Mouse (Mus musculus): ENCODE results near the gene Dpp9. TPM values are rescaled to one million over a fixed set of nuclear protein-coding genes. Genes with fewer than 3 reads are reported as not detected.

Gene Dpp9
- polyA plus RNA-seq, 1 experiment from 2014 or later: 41.0 TPM

DNA sequence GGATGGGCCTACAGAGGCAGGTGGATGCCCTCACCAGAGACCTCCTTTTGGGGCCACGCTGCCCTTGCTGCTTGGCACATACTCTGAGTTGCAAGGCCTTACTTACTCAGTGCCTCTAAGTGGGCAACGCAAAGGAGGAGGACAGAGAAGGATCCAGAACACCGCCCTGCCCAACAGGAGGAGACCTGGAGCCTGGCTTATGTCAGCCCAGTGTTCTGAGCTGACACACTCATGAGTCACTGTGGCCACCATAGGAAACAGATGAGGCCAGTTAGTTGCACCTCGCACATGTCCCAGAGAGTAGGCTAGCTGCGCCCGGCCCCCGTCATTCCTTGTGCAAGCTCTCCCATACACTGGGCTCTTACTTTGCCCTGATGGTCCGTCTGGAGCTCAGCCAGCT lies 16.2 kb downstream of the Dpp9 start:
- Histone ChIP-seq H3K9ac (replicated peaks) (no peak overlapping the region), H3K9me3 (no peaks in the 10 kb centered on the region), H3K4me2 (replicated peaks) (no peak overlapping the region), H3K4me1 (no peaks in the 10 kb centered on the region), H3K27me3 (no peaks in the 10 kb centered on the region), H3K27ac (replicated peaks) (no peak overlapping the region), H3K36me3 (peaks cover 93% of the 10 kb centered on the region), H3K4me3 (no peak overlapping the region)
- no peak for ATAC-seq (ENCODE audit: low FRiP score, low read depth)
- WGBS: 95% methylated on average over 8 of the region's 8 CpGs

DNA sequence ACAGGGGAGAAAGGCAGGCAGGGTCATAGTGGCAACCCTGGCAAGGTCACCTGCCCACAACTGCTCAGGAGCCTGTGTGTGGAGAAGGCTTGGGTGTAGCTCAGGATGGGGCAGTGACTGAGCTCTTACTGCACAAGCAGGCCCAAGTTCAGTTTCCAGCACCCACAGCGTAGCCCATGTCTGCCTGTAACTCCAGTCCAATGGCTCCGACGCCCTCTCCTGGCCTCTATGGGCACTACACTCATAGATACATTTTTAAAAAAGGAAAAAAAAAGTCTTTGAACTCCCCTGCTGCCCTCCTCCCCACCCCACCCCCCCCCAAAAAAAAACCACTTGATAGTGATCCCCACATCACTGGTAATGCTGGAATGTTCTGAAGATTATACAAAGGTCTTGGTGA lies 17.1 kb downstream of the Dpp9 start:
- Histone ChIP-seq H3K36me3 (peaks cover 93% of the 10 kb centered on the region), H3K4me1 (no peaks in the 10 kb centered on the region), H3K27ac (replicated peaks) (no peak overlapping the region), H3K4me2 (replicated peaks) (no peak overlapping the region), H3K27me3 (no peaks in the 10 kb centered on the region), H3K9me3 (no peaks in the 10 kb centered on the region), H3K9ac (replicated peaks) (no peak overlapping the region), H3K4me3 (no peak overlapping the region)
- 70% methylated on average over 3 of the region's 3 CpGs for WGBS
- ATAC-seq (ENCODE audit: low FRiP score, low read depth): no peak

DNA sequence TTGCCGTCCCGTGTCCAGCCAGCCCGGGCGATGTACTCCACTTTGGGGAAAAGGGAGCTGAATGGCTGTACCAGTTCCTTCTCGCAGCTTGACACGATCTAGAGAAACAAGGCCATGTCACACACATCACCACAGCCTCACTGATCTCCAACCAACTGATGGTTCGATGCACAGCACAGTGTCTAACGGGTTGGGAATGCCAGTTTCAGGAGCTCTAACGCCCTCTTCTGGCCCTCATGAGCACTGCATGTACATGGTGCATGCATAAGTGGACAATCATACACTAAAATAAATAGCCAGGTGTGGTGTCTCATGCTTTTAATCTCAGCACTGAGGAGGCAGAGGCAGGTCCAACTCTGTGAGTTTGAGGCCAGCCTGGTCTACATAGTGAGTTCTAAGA lies 18.1 kb downstream of the Dpp9 start:
- H3K4me2 ChIP-seq (replicated peaks): no peak overlapping the region
- no peak overlapping the region for H3K9ac ChIP-seq (replicated peaks)
- H3K36me3 ChIP-seq: peaks cover 93% of the 10 kb centered on the region
- H3K9me3 ChIP-seq: no peaks in the 10 kb centered on the region
- WGBS: 83% methylated on average over 9 of the region's 9 CpGs
- no peak overlapping the region for H3K27ac ChIP-seq (replicated peaks)
- ATAC-seq (ENCODE audit: low FRiP score, low read depth): no peak
- H3K27me3 ChIP-seq: no peaks in the 10 kb centered on the region
- H3K4me3 ChIP-seq: no peak overlapping the region
- no peaks in the 10 kb centered on the region for H3K4me1 ChIP-seq

DNA sequence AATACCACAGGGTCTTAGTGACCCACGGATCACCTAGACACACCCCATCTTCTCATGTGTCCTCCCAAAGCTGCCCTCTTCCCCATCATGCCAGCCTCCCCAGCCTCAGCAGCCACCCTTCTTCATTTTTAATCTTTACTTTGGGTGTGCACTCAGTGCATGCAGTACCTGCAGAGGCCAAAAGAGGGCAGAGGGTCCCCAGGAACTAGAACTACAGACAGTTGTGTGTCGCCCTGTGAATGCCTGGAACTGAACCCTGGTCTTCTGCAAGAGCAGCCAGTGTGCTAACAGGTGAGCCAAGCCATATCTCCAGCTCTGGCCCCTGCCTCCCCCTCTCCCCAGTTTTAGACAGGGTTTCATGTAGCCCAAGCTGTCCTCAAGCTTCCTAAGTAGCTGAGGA lies 21.8 kb downstream of the Dpp9 start:
- Histone ChIP-seq H3K27ac (replicated peaks) (no peak overlapping the region), H3K9ac (replicated peaks) (no peak overlapping the region), H3K9me3 (no peaks in the 10 kb centered on the region), H3K4me1 (no peaks in the 10 kb centered on the region), H3K27me3 (no peaks in the 10 kb centered on the region), H3K4me3 (no peak overlapping the region), H3K36me3 (peaks cover 93% of the 10 kb centered on the region), H3K4me2 (replicated peaks) (no peak overlapping the region)
- no peak for ATAC-seq (ENCODE audit: low FRiP score, low read depth)
- 76% methylated on average over 2 of the region's 2 CpGs for WGBS

DNA sequence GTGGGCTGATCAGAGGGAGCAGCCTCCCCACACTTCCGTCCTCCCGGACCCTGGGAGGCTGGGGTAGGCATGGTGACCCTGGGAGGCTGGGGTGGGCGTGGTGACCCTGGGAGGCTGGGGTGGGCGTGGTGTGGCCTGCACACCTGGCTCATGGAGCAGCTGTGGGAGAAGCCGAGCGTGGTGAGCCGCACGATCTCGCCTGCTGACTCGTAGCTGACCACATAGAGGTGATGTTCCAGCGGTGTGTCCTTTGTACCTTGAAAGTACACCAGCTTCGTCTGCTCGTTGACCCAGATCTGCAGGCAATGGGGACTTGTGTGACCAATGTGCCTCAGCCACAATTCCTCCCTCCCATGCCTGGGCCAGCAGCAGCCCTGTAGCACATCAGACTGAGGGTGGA lies 23.9 kb downstream of the Dpp9 start:
- Histone ChIP-seq H3K9me3 (no peaks in the 10 kb centered on the region), H3K4me1 (no peaks in the 10 kb centered on the region), H3K27ac (replicated peaks) (no peak overlapping the region), H3K4me3 (no peak overlapping the region), H3K27me3 (no peaks in the 10 kb centered on the region), H3K9ac (replicated peaks) (no peak overlapping the region), H3K4me2 (replicated peaks) (no peak overlapping the region), H3K36me3 (peaks cover 94% of the 10 kb centered on the region)
- no peak for ATAC-seq (ENCODE audit: low FRiP score, low read depth)
- 93% methylated on average over 13 of the region's 13 CpGs for WGBS

DNA sequence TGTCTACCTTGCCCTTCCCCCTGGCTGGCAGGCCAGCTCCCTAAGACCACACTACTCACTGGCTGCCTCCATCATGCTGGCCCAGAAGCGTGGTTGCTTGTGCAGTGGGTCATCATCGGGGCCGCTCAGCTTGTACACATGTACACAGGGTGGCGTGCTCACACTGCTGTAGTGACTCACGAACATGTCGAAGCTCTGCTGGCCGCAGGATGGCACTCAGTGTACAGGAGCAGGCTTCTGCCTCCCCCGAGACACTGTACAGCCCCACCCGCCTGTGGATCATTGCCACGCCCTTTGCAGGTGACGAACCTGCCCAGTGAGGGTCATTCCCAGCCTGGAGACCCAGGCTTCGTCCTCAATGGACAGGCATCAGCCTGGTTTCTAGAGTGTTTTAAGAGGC lies 24.3 kb downstream of the Dpp9 start:
- ATAC-seq (ENCODE audit: low FRiP score, low read depth): no peak
- Histone ChIP-seq H3K27me3 (no peaks in the 10 kb centered on the region), H3K4me2 (replicated peaks) (no peak overlapping the region), H3K9ac (replicated peaks) (no peak overlapping the region), H3K9me3 (no peaks in the 10 kb centered on the region), H3K36me3 (peaks cover 98% of the 10 kb centered on the region), H3K4me1 (no peaks in the 10 kb centered on the region), H3K27ac (replicated peaks) (no peak overlapping the region), H3K4me3 (no peak overlapping the region)
- 95% methylated on average over 12 of the region's 12 CpGs for WGBS

DNA sequence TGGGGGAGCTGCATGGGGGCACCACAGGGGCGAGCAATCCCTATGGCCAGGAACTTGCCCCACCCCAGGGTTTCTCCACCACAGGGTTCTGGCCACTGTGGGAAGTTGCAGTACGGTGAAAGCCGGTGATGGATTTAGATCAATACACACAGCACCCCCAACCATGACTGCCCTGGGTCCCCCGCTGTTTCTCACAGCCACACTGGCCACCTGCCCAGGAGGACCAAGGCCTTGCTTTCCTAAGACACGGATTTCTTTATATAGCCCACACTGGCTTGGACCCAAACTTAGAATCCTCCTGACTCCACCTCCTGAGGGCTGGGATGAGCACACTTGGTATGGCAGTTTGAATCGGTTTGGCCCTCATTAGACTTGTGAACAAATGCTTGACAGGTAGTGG lies 27.4 kb downstream of the Dpp9 start:
- H3K9ac ChIP-seq (replicated peaks): no peak overlapping the region
- no peaks in the 10 kb centered on the region for H3K9me3 ChIP-seq
- H3K4me2 ChIP-seq (replicated peaks): no peak overlapping the region
- no peak overlapping the region for H3K27ac ChIP-seq (replicated peaks)
- 92% methylated on average over 6 of the region's 6 CpGs for WGBS
- H3K4me1 ChIP-seq: no peaks in the 10 kb centered on the region
- no peaks in the 10 kb centered on the region for H3K27me3 ChIP-seq
- H3K36me3 ChIP-seq: peaks cover 94% of the 10 kb centered on the region
- no peak overlapping the region for H3K4me3 ChIP-seq
- ATAC-seq (ENCODE audit: low FRiP score, low read depth): no peak

DNA sequence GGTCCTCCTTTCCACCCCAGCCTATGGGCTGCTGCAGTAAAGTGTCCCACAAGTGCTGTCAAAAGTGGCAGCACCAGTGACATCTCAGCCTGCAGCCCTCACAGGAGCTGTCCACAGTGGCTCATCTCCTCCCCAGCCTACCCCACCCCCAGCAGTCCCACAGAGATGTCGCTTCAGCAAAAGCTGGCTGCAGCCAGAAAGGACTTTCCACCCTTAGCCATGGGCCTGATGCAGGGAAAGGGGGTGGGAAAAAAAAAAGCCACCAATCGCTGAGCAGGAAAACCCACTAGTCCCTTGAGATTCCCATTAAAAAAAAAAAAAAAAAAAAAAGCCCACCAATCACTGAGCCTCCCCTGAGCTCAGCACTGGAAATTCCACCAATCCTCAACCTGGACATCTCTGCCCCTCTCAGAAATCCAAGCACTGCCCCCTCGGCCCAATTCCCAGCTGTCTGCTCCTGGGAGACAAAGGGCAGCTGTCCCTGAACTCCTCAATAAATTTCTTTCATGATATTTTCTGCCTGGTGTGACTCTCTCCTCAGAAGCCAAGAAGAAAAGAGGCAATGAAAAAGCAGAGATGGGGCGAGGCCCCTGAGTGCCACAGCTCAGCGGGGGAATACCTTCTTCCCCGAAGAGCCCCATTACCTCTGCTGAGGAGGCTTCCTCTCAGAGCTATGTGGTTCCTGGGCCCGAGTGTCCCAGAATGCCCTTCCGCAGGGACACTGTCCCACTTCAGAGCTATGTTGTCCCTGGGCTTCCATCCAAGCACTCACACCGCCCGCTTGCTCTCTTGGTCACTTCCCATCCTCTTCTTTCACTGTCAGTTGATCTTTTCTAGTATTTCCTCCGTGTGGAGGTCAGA lies 33.2 kb downstream of the Dpp9 start:
- Histone ChIP-seq H3K36me3 (peaks cover 58% of the 10 kb centered on the region), H3K4me1 (peaks cover 18% of the 10 kb centered on the region), H3K9ac (replicated peaks) (peak overlapping the region; percentile 34; the same call in 1 of the 2 replicates), H3K27me3 (no peaks in the 10 kb centered on the region), H3K27ac (replicated peaks) (peak overlapping the region; percentile 85), H3K4me2 (replicated peaks) (no peak overlapping the region), H3K4me3 (no peak overlapping the region), H3K9me3 (no peaks in the 10 kb centered on the region)
- 43% methylated on average over 11 of the region's 11 CpGs for WGBS
- peak; percentile 41; the same call in 1 of the 2 replicates for ATAC-seq (ENCODE audit: low FRiP score, low read depth)

DNA sequence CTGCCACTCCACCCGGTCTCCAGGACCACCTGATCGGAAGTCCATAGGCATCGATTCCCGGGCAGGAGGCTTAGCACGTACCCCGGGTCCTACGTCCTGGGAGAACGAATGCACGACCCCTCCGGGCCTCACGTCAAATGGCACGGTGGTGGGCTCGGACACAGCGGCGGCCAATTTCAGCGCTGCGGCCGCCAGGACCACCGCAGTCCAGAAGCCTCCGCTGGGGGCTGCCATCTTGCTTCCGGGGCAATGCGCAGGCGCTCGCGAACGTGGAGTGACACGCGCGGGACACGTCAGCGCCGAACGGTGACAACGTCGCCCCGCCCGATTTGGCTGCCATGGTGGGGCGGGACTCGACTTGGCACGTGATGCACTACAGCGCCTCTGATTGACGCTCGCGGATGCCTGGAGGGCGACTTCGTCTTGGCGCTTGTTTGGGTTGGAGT lies 35.0 kb downstream of the Dpp9 start, which contains the start of gene Mydgf:
Gene Mydgf (minus strand): TSS at position 263 of the 446 bp plus-strand sequence.
- peak; percentile 90 for ATAC-seq (ENCODE audit: low FRiP score, low read depth)
- Histone ChIP-seq H3K4me3 (peak within 1 kb of the TSS; percentile 68), H3K36me3 (peaks cover 58% of the 10 kb centered on the region), H3K9me3 (no peaks in the 10 kb centered on the region), H3K27me3 (no peaks in the 10 kb centered on the region), H3K9ac (replicated peaks) (peak within 1 kb of the TSS; percentile 65), H3K4me1 (peaks cover 18% of the 10 kb centered on the region), H3K27ac (replicated peaks) (peak within 1 kb of the TSS; percentile 55), H3K4me2 (replicated peaks) (peak within 1 kb of the TSS; percentile 92)
- WGBS: under 1% methylated on average over 44 of the region's 47 CpGs

DNA sequence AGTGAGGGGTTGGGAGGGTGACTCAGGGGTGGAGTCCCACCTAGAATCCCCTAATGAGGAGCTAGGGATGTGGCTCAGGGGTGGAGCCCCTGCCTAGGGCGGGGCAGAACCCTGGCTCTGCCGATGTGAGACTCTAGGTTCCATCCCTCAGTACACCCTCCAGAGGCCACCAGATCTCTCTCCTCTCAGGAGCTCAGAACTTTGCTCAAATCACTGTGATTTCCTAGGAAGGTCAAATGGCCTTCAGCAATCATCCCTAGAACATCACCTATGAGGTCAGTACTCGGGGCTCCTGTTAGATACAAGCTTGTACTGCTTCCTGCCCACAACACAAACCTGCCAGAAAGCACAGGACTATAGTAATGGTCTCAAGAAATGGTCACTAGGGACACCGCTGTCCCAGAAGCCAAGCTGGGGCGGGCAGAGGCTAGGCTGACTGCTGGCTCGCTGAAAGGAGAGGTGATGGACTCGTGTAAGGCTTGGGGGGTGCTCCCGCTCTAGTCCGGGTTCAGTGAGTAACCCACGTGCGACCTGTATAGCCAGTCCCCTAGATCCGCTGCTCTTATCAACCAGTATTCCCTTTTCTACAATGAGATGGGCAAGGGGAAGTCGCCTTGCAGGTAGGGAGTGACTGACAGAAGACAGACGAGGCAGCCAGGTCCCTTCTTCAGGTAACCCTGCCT lies 35.6 kb downstream of the Dpp9 start:
- Histone ChIP-seq H3K27ac (replicated peaks) (peak overlapping the region; percentile 55), H3K4me2 (replicated peaks) (peak overlapping the region; percentile 92), H3K27me3 (no peaks in the 10 kb centered on the region), H3K4me1 (peaks cover 18% of the 10 kb centered on the region), H3K9ac (replicated peaks) (peak overlapping the region; percentile 65), H3K36me3 (peaks cover 56% of the 10 kb centered on the region), H3K4me3 (peak overlapping the region; percentile 68), H3K9me3 (no peaks in the 10 kb centered on the region)
- peak; percentile 18 for ATAC-seq (ENCODE audit: low FRiP score, low read depth)
- 4% methylated on average over 14 of the region's 14 CpGs for WGBS

DNA sequence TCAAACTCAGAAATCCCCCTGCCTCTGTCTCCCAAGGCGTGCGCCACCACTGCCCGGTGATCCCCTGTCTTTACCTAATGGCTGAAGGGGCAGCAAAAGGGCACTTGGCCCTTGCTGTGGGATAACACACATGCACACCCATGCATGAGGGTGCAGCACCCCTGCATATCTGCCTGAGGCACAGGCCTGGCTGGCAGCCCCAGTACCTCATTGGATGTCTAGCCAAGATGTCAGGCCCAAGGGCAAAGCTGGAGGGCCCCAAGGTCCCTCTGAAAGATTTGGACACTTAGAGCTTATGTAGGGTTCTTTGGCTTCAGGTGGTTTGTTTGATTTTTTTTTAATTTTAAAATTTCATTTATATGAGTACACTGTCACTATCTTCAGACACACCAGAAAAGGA lies 43.3 kb downstream of the Dpp9 start:
- no peaks in the 10 kb centered on the region for H3K9me3 ChIP-seq
- no peaks in the 10 kb centered on the region for H3K27me3 ChIP-seq
- H3K4me3 ChIP-seq: no peak overlapping the region
- H3K9ac ChIP-seq (replicated peaks): no peak overlapping the region
- H3K27ac ChIP-seq (replicated peaks): no peak overlapping the region
- H3K4me1 ChIP-seq: peaks cover 7% of the 10 kb centered on the region
- no peak for ATAC-seq (ENCODE audit: low FRiP score, low read depth)
- no peak overlapping the region for H3K4me2 ChIP-seq (replicated peaks)
- H3K36me3 ChIP-seq: peaks cover 50% of the 10 kb centered on the region
- 97% methylated on average over 3 of the region's 3 CpGs for WGBS

DNA sequence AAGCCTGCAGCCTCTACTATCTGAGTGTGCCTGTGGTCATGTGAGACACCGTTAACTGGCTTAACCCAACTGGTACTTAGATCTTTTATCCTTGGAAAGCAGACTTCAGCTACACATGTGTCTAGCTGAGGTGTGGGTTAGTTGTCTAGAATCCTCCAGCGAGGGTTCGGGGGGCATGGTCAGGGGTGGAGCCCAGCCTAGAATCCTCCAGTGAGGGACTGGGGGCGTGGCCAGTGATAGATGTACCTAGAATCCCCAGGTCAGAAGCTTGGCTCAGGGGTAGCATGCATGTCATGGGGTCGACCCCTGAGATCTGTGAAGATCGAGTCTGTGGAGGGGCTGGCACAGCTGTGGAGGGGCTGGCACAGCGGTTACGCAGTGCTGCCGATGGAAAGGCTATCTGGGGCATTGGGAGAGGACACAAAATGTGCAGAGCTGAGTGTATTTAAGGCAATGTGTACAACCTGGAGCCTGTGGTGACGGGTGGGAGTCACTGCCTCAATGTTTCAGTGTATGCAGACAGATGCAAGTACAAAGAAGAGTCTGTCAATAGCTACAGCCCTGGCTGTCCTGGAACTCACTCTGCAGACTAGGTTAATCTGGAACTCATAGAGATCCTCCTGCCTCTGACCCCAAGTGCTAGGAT lies 45.2 kb downstream of the Dpp9 start:
- Histone ChIP-seq H3K4me1 (peaks cover 15% of the 10 kb centered on the region), H3K27me3 (no peaks in the 10 kb centered on the region), H3K9ac (replicated peaks) (no peak overlapping the region), H3K27ac (replicated peaks) (no peak overlapping the region), H3K4me2 (replicated peaks) (no peak overlapping the region), H3K36me3 (peaks cover 32% of the 10 kb centered on the region), H3K9me3 (no peaks in the 10 kb centered on the region), H3K4me3 (no peak overlapping the region)
- ATAC-seq (ENCODE audit: low FRiP score, low read depth): no peak
- 59% methylated on average over 10 of the region's 10 CpGs for WGBS

Data from midbrain, embryonic 12.5 days (tissue).